Mouse (Mus musculus) embryo, embryonic 10 days (tissue): ENCODE measurements at regions not wholly inside any gene's neighbourhood (a gene's known extent, or its start where the extent isn't known, plus 50 kb on each side); places are given as distances from the start of the nearest gene placed in this dataset.

Experiments
- DNase-seq: peaks from one replicate; pipeline ENCODE4 v3.0.0-alpha.2; 2015; ENCODE audit warnings: low spot score

- DNase-seq: no peak
Observed at GRCm38 (mm10) chr9:118323796-118324195, 154.2 kb upstream of the Eomes start.

GRCm38 (mm10) chr9:118326656-118327055 is 151.4 kb upstream of the Eomes start:
- DNase-seq: no peak

- no peak for DNase-seq
Observed at GRCm38 (mm10) chr9:118327904-118328303, 150.1 kb upstream of the Eomes start.

- DNase-seq: no peak
Observed at GRCm38 (mm10) chr9:118341401-118341800, 136.6 kb upstream of the Eomes start.

- DNase-seq: no peak
Observed at GRCm38 (mm10) chr9:118354911-118355310, 123.1 kb upstream of the Eomes start.

- DNase-seq: no peak
Observed at GRCm38 (mm10) chr9:118357406-118357805, 120.6 kb upstream of the Eomes start.

- DNase-seq: no peak
Observed at GRCm38 (mm10) chr9:118363929-118364328, 114.1 kb upstream of the Eomes start.

- no peak for DNase-seq
Observed at GRCm38 (mm10) chr9:118365431-118365830, 112.6 kb upstream of the Eomes start.

- no peak for DNase-seq
Observed at GRCm38 (mm10) chr9:118367314-118367713, 110.7 kb upstream of the Eomes start.

- DNase-seq: no peak
Observed at GRCm38 (mm10) chr9:118370581-118370980, 107.4 kb upstream of the Eomes start.

GRCm38 (mm10) chr9:118374680-118375079 is 103.3 kb upstream of the Eomes start:
- no peak for DNase-seq

GRCm38 (mm10) chr9:118379055-118379454 is 99.0 kb upstream of the Eomes start:
- no peak for DNase-seq

GRCm38 (mm10) chr9:118382532-118382931 is 95.5 kb upstream of the Eomes start:
- DNase-seq: no peak

- no peak for DNase-seq
Observed at GRCm38 (mm10) chr9:118384610-118385009, 93.4 kb upstream of the Eomes start.

GRCm38 (mm10) chr9:118387631-118388030 is 90.4 kb upstream of the Eomes start:
- DNase-seq: no peak

- peak; percentile 52 for DNase-seq
Observed at GRCm38 (mm10) chr9:118389481-118390334, 88.3 kb upstream of the Eomes start.

GRCm38 (mm10) chr9:118390679-118391078 is 87.3 kb upstream of the Eomes start:
- no peak for DNase-seq

- DNase-seq: no peak
Observed at GRCm38 (mm10) chr9:118391715-118392114, 86.3 kb upstream of the Eomes start.

GRCm38 (mm10) chr9:118392796-118393195 is 85.2 kb upstream of the Eomes start:
- no peak for DNase-seq

GRCm38 (mm10) chr9:118393567-118393966 is 84.4 kb upstream of the Eomes start:
- DNase-seq: no peak

GRCm38 (mm10) chr9:118396425-118397053 is 81.5 kb upstream of the Eomes start:
- no peak for DNase-seq

GRCm38 (mm10) chr9:118400520-118400919 is 77.5 kb upstream of the Eomes start:
- DNase-seq: no peak

GRCm38 (mm10) chr9:118401170-118401569 is 76.8 kb upstream of the Eomes start:
- DNase-seq: no peak
